Mouse (Mus musculus): Measurements from ENCODE around the gene Rap1gap2. TPM values are rescaled to one million over a fixed set of nuclear protein-coding genes. Genes with fewer than 3 reads are reported as not detected.
"Not testable (repeated sequence)": the region's sequence is repeated elsewhere in the genome, so short reads cannot be mapped to it uniquely, and the experiment has no call there.

Rap1gap2 gene
- total RNA-seq, 2 experiments from 2014 or later: 122 TPM

DNA sequence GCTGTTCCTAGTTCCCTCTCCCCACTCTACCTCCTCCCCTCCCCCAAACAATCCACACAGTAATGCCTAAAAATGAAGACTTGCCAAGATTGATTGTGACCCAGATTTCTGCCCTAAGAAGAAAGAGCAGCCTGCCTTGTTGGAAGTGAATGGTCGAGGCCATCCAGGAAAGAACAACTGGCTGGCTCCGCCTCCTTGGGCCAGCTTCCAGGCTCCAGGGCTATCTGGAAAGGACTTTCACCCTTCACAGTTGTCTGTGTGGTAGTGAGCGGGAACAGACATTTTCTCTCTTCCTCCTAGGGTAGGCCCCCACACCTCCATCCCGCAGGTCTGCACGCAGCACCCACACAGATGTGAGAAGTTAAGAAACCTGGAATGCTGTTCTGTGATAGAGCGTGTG, 13.0 kb upstream of the Rap1gap2 start:
- no peak for DNase-seq (ENCODE audit: low spot score in 2 of 2)

DNA sequence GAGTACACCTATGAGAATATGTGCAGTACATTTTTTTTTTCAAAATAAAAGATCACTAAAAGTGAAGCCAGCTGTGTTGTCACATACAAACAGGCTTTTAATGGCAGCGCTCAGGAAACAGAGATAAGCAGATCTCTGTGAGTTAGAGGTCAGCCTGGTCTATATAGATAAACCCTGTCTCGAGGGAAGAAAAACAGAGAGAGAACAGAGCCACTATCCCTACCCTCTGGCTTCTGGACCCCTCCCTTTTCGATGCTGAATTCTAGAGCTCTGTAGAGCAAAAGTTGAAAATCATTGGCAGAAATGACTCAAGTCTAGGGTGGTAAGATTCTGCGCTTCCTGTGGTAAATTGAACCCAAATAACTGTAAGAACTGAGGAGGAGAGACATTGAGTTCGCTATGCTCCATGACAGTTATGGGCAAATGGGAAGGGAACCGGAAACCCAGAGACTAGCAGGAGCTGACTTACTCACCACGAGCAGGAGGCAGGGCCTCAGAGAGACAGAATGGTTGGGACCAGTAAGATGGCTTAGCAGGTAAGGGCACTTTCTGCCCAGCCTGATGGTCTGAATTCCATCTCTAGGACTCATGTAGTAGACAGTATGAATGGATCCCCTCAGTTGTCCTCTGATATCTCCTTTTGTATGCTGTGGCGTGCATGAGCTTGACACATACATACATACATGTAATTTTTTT, 11.4 kb upstream of the Rap1gap2 start:
- DNase-seq (ENCODE audit: low spot score in 2 of 2): no peak

- no peak for DNase-seq (ENCODE audit: low spot score in 2 of 2)
These were observed 9.2 kb upstream of the Rap1gap2 start for GRCm38 (mm10) chr11:74619956-74620300.

GRCm38 (mm10) chr11:74619201-74619955, 8.7 kb upstream of the Rap1gap2 start, which contains the start of gene Ccdc92b:
Gene Ccdc92b, plus strand, starts transcription at chr11:74619605.
- DNase-seq (ENCODE audit: low spot score in 2 of 2): peak; percentile 70 to 71

GRCm38 (mm10) chr11:74615571-74615970, 4.9 kb upstream of the Rap1gap2 start:
- no peak for DNase-seq (ENCODE audit: low spot score in 2 of 2)

- DNase-seq (ENCODE audit: low spot score in 2 of 2): no peak
These were observed 2.7 kb upstream of the Rap1gap2 start for GRCm38 (mm10) chr11:74613428-74613827.

GRCm38 (mm10) chr11:74611437-74611836, 722 bp upstream of the Rap1gap2 start:
- no peak for DNase-seq (ENCODE audit: low spot score in 2 of 2)

DNA sequence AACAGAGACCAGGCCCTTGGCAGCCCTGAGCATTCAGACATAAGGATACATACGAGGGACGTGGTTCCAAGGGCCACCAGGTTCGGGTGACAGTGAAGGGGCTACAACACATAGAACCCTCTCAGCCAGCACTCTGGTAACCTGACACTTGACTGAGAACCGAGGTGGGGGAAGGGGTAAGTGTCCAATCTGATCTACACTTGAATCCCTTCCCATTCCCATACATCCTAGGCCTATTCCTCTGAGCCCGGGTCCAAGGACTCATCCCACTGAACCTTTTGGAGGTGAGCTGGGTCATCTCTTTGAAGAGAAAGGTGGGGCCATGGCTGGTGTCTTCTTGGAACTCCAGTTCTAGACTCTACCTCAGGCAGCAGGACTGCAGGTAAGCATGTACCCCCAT, 647 bp downstream of the Rap1gap2 start:
- no peak for DNase-seq (ENCODE audit: low spot score in 2 of 2)

DNA sequence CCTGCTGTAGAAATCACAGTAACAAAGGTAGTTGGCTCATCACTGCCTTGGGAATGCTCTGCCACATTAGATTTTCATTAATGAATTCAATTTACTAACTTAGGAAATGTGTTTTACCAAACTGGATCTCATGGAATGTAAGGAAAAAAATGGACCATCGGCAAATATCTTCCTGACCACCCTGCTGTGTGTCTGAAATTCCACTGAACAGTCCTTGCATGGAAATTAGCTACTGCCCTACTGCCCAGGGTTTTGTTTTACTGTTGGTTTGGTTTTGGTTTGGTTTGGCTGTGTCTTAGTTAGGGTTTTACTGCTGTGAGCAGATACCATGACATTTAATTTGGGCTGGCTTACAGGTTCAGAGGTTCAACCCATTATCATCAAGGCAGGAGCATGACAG, 8.4 kb downstream of the Rap1gap2 start:
- DNase-seq (ENCODE audit: low spot score in 2 of 2): no peak

DNA sequence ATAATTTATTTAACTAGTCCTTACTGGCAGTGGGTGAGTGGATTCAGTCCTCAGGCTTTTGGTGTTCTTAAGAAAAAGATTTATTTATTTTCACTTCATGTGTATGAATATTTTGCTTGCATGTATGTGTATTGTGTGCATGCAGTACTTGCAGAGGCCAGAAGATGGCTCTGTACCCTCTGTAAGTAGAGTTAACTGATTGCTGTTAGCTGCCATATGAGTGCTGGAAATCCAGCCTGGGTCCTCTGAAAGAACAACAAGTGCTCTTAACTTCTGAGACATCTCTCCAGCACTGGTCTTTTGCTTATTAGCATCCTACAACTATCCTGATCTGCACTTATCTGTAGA, 12.8 kb downstream of the Rap1gap2 start:
- DNase-seq (ENCODE audit: low spot score in 2 of 2): no peak

DNA sequence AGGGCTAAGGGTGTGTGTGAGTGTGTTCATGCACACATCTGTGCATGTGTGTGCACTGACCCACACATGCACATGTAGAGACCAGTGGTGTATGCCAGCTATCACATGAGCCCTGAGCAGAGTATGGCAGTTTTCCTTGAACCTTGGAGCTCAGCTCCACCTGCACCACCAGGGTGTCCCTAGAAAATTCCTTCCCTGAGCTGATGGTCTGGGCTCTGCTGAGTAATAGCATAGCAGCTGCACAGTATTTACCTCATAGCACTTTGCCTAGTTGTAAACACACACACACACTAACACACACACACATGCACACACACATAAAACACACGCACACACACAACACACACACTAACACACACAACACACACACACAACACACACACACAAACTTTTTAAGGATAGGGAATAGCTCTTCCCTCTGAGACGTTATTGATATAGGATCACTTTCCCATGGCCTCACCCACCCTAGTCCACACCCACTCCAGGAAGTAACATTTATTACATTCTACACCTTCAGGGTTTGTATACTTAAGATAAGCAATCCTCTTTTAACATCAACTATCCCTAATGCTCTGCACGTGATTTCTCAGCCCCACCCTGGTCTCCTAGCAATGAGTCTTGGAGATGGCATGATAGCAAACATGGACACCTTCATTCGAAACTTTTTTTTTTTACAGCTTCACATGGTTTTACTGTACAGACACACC, 13.3 kb downstream of the Rap1gap2 start:
- DNase-seq (ENCODE audit: low spot score in 2 of 2): no peak

GRCm38 (mm10) chr11:74592246-74592645, 18.5 kb downstream of the Rap1gap2 start:
- DNase-seq (ENCODE audit: low spot score in 2 of 2): no peak

DNA sequence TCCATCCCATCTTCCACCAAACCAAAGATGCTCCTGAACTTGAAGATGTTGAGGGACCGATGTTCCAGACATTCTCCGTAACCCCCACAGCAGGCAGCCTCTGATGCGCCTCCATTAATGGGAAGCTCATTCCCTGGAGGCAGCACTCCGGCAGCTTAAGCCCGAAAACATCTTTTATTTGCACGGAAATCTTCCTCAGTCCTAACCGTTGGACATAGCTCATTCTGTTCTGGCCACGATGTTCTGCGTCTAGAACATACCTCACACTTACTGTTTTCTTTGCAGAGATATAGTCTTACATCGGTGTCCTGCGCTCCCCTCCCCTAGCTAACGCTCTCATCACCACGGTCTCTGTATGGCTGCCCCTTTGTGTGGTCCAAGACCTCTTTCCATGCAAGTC, 20.0 kb downstream of the Rap1gap2 start:
- DNase-seq (ENCODE audit: low spot score in 2 of 2): no peak

DNA sequence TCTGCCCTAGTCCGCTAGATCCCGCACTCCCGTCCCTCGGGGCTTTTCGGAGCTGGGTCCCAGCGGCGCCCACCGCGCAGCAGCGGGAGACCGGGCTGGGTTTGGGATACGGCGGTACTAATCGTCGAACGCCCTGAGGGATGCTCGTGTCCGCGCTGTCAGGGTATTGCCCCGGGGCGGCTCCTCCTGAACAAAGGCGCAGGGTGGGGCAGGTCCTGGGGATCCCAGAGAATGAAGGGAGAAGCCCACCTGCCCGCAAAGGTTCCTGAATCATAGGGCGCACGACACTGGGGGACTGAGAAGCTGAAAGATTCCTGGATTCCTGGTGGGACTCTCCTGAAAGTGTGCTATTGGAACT, 20.5 kb downstream of the Rap1gap2 start:
- no peak for DNase-seq (ENCODE audit: low spot score in 2 of 2)

GRCm38 (mm10) chr11:74589401-74590238, 21.1 kb downstream of the Rap1gap2 start:
- peak; percentile 56 to 57 for DNase-seq (ENCODE audit: low spot score in 2 of 2)

- DNase-seq (ENCODE audit: low spot score in 2 of 2): no peak
These were observed 24.3 kb downstream of the Rap1gap2 start for GRCm38 (mm10) chr11:74586401-74586800.

GRCm38 (mm10) chr11:74584946-74585723, 25.6 kb downstream of the Rap1gap2 start:
- DNase-seq (ENCODE audit: low spot score in 2 of 2): no peak

DNA sequence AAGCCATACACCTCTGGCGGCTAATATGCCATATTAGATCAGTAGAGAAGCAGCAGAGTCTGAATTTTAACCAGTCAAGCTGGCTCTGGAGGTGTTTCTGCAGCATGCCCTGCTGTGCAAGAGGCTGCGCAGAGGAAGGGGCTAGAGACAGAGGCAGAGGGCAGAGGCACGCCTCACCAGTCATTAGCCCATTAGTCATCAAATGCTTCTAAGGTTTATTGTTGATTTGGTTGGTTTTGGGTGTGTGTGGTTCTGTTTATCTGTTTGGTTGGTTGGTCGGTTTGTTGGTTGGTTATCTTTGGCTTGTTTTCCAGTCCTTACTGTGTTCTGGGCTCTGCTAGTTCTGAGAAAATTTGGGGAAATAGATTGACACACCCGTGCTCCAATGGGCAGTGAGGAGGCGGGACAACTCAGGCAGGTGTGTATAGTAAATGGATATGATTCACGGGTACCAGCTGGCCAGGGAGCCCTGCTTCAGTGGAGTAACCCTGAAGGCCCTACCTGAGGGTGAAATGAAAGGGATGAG, 26.8 kb downstream of the Rap1gap2 start:
- no peak for DNase-seq (ENCODE audit: low spot score in 2 of 2)

- no peak for DNase-seq (ENCODE audit: low spot score in 2 of 2)
These were observed 28.3 kb downstream of the Rap1gap2 start for GRCm38 (mm10) chr11:74582464-74582863.

- not testable (repeated sequence) for DNase-seq (ENCODE audit: low spot score in 2 of 2)
These were observed 29.4 kb downstream of the Rap1gap2 start for GRCm38 (mm10) chr11:74581333-74581732.
